ENCODE assay signal across 19 mouse cellular contexts in genomic region chr9:37621290-37621689, GRCm38 (mm10). TPM values are rescaled to one million over a fixed set of nuclear protein-coding genes. Genes with fewer than 3 reads are reported as not detected.
DNase-seq lines count a peak whose midpoint lies in the region; ATAC-seq lines count a peak whose summit lies in the region.
"Had no signal": no experiment of that assay in that cellular context is flagged by ENCODE, and none has a peak within 500 bp of the region (broad histone marks: within the 10 kb centered on the region; RNA-seq: fewer than 3 reads in every experiment).

No protein-coding gene starts in this region.

- no peak overlapping the region for H3K27ac ChIP-seq in kidney, embryonic 16.5 days (ENCODE audit: low read length)
- H3K27ac ChIP-seq: heart, embryonic 10.5 days; liver, embryonic 14.5 days had no signal

- peak; percentile 43 to 53 for DNase-seq in left cerebral cortex, adult 18-20 months (ENCODE audit: low spot score in 2 of 2)
- no peak for DNase-seq in left cerebral cortex, postnatal 10 days (ENCODE audit: extremely low spot score in 1 of 2, low spot score in 2 of 2)
- DNase-seq in brain, adult 2 months (ENCODE audit: low read depth, low spot score) = peak; percentile 95
- DNase-seq in cerebellum, adult 11 months = peak; percentile 67
- DNase-seq in cerebellum, postnatal 25 days = peak; percentile 75 to 79
- no peak for DNase-seq in lung, postnatal 10 days
- DNase-seq: adrenal gland, adult 2 months; gastrocnemius, postnatal 25 days; heart, postnatal 14 days; kidney, adult 2 months; kidney, postnatal 36 days; retina, postnatal 1 day had no signal

- no peak overlapping the region for H3K4me3 ChIP-seq in kidney, embryonic 16.5 days (ENCODE audit: low read length)
- H3K4me3 ChIP-seq: heart, embryonic 10.5 days; megakaryocyte, embryonic 14.5 days had no signal

- H3K4me2 ChIP-seq in kidney, embryonic 16.5 days (replicated peaks; ENCODE audit: low read depth, low read length) = no peak overlapping the region

- no peaks in the 10 kb centered on the region for H3K9me3 ChIP-seq in kidney, embryonic 16.5 days (ENCODE audit: low read length)
- H3K9me3 ChIP-seq: heart, embryonic 10.5 days; megakaryocyte, embryonic 14.5 days had no signal

- no peaks in the 10 kb centered on the region for H3K4me1 ChIP-seq in kidney, embryonic 16.5 days (ENCODE audit: insufficient read depth, low read length)

- 0 out of 2 replicates have a peak, but pooled peaks cover 3% of the 10 kb centered on the region for H3K27me3 ChIP-seq in kidney, embryonic 16.5 days (ENCODE audit: insufficient read depth, low read length)
- H3K27me3 ChIP-seq: megakaryocyte, embryonic 14.5 days had no signal

- H3K9ac ChIP-seq in kidney, embryonic 16.5 days (replicated peaks; ENCODE audit: low read length) = no peak overlapping the region
- H3K9ac ChIP-seq: liver, embryonic 14.5 days had no signal

- H3K36me3 ChIP-seq in kidney, embryonic 16.5 days (ENCODE audit: insufficient read depth, low read length) = no peaks in the 10 kb centered on the region
- H3K36me3 ChIP-seq: heart, embryonic 10.5 days had no signal

- intact Hi-C loops in left cerebral cortex, postnatal 10 days (cut with DNase I) = loop anchor here (10.0 kb wide), 1 partner anchor 314 kb away; no protein-coding TSS in a partner anchor

- 83% methylated on average over 6 of the region's 6 CpGs for WGBS in kidney, embryonic 16.5 days

- no peak for ATAC-seq in kidney, embryonic 16.5 days (ENCODE audit: low FRiP score, low TSS enrichment)
- ATAC-seq: lung, postnatal 0 days had no signal

RNA-seq across cellular contexts. Expression of gene Spa17, which starts 7.8 kb away (rescaled TPM):
- 1 to 10 TPM; 1.7 to 1.8 TPM for total RNA-seq in left cerebral cortex, adult 18-20 months (2021)
- total RNA-seq in left cerebral cortex, postnatal 10 days (2021) = 1 to 10 TPM; 1.9 to 2.2 TPM
- 6.1 and 6.6 TPM in 2 replicates for polyA plus RNA-seq in kidney, embryonic 16.5 days (2015; fragmentation: Nextera tagmentation; extraction: Ambion mirVana)

RNA-seq across cellular contexts. Expression of gene Tbrg1, which starts 35.8 kb away (rescaled TPM):
- 10 to 100 TPM; 47.5 to 58.0 TPM for total RNA-seq in left cerebral cortex, adult 18-20 months (2021)
- 10 to 100 TPM; 54.1 to 58.3 TPM for total RNA-seq in left cerebral cortex, postnatal 10 days (2021)
- 146 and 147 TPM in 2 replicates for polyA plus RNA-seq in kidney, embryonic 16.5 days (2015; fragmentation: Nextera tagmentation; extraction: Ambion mirVana)

RNA-seq across cellular contexts. Expression of gene Panx3, which starts 47.7 kb away (rescaled TPM):
- total RNA-seq in left cerebral cortex, adult 18-20 months (2021) = not detected
- total RNA-seq in left cerebral cortex, postnatal 10 days (2021) = not detected
- polyA plus RNA-seq in kidney, embryonic 16.5 days (2015; fragmentation: Nextera tagmentation; extraction: Ambion mirVana) = 0.06 TPM in 1 of 2 replicates, not detected in the other
- total RNA-seq: gastrocnemius, postnatal 25 days; heart, postnatal 14 days; neutrophil, adult 5-6 weeks had no signal
- polyA plus RNA-seq: kidney, adult 2 months; limb, embryonic 11.5 days; liver, embryonic 14.5 days had no signal

Comparison
In these comparisons a context has a peak if more than half of its experiments do, and no peak if none do; other contexts are left out.
1. DNase-seq: peak in left cerebral cortex, adult 18-20 months (2 of 2), brain, adult 2 months (single experiment), cerebellum, adult 11 months (single experiment) and cerebellum, postnatal 25 days (2 of 2); none in left cerebral cortex, postnatal 10 days (0 of 2) and lung, postnatal 10 days (single experiment).